Mouse (Mus musculus) cerebellum, postnatal 36 days (tissue): ENCODE data around the gene Hs6st1.

Experiments used
- DNase-seq, 2 experiments: peaks; one replicate each; pipeline ENCODE4 v3.0.0; 2021 to 2022; ENCODE audit warnings: mixed read lengths in 2 of 2

The Hs6st1 gene

DNA sequence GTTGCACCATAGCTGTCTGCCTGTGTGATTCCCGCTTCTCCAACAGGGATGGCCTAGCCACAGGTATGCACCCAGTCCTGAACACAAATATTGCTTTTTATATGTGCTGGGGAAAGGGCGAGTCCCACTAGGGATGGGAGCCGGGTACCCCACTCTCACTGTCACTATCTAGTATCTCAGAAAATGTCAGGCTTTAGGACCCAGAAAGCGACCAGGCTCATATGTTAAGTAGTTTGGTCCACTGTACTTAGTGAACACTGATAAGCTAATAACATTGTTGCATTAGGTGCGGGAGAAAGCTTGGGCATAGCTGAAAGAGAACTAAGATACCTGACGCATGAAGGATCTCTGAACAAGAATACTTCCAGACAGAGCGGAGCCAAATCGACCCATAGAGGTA lies 63.6 kb downstream of the Hs6st1 start:
- DNase-seq, result no peak

DNA sequence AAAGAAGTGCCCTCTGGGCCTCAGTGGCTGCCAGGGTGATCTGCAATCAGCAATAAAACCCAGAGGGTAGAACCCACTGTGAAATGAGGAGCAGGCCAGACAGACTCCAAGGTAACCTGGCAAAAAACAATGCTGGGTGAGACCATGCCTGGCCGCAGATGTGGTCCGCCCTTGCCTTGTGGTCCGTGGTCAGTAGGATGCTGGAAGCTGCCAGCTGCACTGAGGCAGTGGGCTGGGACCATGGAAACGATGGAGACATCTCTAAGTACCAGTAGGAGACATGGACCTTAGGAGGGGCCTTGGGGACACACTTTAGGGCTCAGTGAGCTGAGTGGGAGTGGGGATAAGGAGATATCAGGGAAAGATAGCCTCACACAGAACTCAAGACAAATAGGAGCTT lies 64.0 kb downstream of the Hs6st1 start:
- no peak for DNase-seq

DNA sequence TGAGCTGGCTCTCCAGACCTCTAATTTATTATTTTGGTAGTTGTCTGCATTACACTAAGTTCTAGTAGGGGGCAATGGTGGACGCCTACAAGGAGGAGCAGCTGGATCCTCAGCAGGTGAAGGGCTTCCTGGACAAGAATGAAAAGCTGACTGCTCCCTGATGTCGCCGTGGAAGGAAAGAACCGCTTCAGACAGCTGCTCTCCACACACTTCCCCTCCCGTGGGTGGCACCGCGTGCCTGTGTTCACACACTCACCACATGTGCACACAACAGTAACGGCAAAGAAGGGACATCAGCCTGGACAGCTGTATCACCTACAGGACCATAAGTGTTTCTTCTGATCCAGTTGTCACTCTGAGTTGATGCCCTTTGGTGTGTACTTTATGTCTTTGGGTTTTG lies 64.8 kb downstream of the Hs6st1 start:
- no peak for DNase-seq

DNA sequence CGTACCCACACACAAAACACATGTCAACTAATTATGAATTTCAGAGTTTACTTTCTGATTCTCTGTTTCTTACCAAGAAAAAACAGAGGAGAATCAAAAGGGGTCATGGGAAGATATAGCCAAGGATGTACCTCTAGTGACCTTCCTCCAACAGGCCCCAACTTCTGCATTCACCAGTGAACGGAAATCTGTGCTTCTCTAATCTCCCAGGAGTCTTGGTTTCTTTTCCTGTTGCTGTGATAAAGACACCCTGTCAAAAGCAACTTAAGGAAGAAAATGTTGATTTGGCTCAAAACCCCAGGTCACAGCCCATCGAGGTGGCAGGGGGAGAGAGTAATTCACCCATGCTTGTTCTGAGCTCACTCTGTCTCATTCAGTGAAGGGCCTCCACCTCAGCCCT lies 65.4 kb downstream of the Hs6st1 start:
- DNase-seq, result no peak

DNA sequence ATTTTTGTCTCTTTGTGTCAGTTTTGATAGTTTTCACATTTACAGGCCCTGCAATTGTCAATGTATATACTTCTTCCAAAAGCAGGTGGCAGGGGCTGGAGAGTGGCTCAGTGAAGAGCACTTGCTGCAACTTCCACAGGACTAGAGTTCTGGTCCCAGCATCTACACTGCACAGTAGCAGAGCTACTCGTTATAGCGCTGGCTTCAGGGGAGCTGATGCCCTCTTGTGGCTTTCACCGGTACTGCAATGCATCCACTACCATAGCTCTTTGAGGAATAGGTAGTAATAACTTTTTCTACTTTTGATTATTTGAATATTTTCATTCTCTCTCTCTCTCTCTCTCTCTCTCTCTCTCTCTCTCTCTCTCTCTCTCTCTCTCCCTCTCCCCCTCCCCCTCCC lies 66.4 kb downstream of the Hs6st1 start:
- peak; percentile 71 to 78 for DNase-seq

- no peak for DNase-seq
Measured at GRCm38 (mm10) chr1:36140311-36140710, 72.1 kb downstream of the Hs6st1 start.

DNA sequence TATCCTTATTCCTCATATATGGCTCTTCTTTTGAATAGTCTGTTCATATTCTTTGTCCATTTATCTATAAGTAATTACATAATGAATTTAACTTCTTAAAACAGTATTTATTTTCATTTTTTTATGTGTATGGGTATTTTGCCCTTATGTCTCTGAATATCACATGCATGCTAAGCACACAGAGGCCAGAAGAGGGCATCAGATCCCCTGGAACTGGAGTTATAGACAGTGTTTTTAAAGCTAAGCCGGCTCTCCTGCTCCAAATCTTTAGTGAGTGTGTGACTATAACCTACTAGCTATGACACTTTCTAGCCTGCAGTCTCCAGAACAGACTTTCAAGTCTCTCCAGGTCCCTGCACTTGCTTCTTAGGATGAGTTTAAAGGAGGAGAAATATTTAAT lies 76.8 kb downstream of the Hs6st1 start:
- peak; percentile 26 to 57 for DNase-seq

- DNase-seq, result no peak
Measured at GRCm38 (mm10) chr1:36148809-36149208, 80.6 kb downstream of the Hs6st1 start.

- peak; percentile 32 to 35 for DNase-seq
Measured at GRCm38 (mm10) chr1:36149411-36149810, 81.2 kb downstream of the Hs6st1 start.
